Mouse (Mus musculus): Measurements from ENCODE around the gene Srarp. TPM values are rescaled to one million over a fixed set of nuclear protein-coding genes. Genes with fewer than 3 reads are reported as not detected.

Gene Srarp
- 0.39 TPM in 1 of 2 replicates, not detected in the other for polyA plus RNA-seq (2014; fragmentation: Nextera tagmentation; extraction: Ambion mirVana)

GRCm38 (mm10) chr4:141435974-141436373 is at the start of gene Srarp:
TSS of gene Srarp (minus strand) at chr4:141436105.
- no peak within 1 kb of the TSS for H3K9ac ChIP-seq (replicated peaks; ENCODE audit: low read depth, low read length)
- 85% methylated on average over 1 of the region's 1 CpGs for WGBS
- H3K27ac ChIP-seq (ENCODE audit: low read depth, low read length) = no peak within 1 kb of the TSS
- H3K4me3 ChIP-seq (ENCODE audit: low read depth, low read length) = no peak within 1 kb of the TSS
- H3K9me3 ChIP-seq (ENCODE audit: control insufficient read depth, low read length) = no peaks in the 10 kb centered on the region
- no peaks in the 10 kb centered on the region for H3K36me3 ChIP-seq (ENCODE audit: control insufficient read depth, insufficient read depth, low read length)
- no peak within 1 kb of the TSS for H3K4me2 ChIP-seq (ENCODE audit: low read depth, low read length)
- H3K27me3 ChIP-seq (ENCODE audit: control insufficient read depth, insufficient read depth, low read length) = no peaks in the 10 kb centered on the region
- no peak for ATAC-seq (ENCODE audit: low read depth)
- no peaks in the 10 kb centered on the region for H3K4me1 ChIP-seq (ENCODE audit: control insufficient read depth, insufficient read depth, low read length)

DNA sequence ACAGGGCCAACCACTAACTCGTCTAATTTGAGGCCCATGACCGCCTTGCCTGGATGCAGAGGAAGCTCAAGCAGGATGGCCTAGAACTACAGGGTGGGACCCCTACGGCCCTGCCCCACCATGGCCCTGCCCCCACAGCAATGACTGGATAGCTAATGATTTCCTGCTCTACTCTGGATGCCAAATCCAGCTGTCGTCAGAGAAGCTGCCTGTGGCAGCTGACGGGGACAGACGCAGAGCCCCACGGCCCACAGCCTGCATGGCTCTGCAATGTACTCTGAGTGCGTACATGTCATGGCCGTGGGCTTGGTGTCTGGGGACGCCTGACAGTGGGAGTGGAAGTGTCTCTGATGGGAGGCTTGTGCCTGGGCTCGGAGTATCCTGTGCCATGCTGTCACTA is 48.2 kb upstream of the Srarp start:
- Histone ChIP-seq H3K36me3 (ENCODE audit: control insufficient read depth, insufficient read depth, low read length) (peaks cover 71% of the 10 kb centered on the region), H3K4me2 (ENCODE audit: low read depth, low read length) (no peak overlapping the region), H3K27me3 (ENCODE audit: control insufficient read depth, insufficient read depth, low read length) (no peaks in the 10 kb centered on the region), H3K27ac (ENCODE audit: low read depth, low read length) (no peak overlapping the region), H3K9me3 (ENCODE audit: control insufficient read depth, low read length) (no peaks in the 10 kb centered on the region), H3K9ac (replicated peaks; ENCODE audit: low read depth, low read length) (no peak overlapping the region), H3K4me1 (ENCODE audit: control insufficient read depth, insufficient read depth, low read length) (no peaks in the 10 kb centered on the region), H3K4me3 (ENCODE audit: low read depth, low read length) (no peak overlapping the region)
- no peak for ATAC-seq (ENCODE audit: low read depth)
- 88% methylated on average over 11 of the region's 11 CpGs for WGBS

DNA sequence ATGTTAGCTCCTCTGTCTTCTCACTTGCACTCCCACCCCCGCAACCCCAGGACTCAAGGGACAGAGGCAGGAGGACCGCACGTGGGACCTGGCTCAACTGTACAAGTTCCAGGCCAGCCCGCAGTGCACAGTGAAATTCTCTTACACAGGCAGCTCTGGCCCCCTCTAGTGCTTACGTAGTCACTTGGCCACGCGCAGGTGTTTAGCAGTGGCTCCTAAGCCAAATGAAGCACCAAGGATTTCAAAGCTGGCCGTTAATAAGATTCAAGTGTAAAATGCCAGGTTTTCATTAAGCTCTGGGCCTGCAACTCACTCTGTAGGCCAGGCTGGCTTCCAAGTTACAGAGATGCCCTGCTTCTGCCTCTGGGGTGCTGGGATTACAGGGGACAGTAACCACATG is 43.5 kb upstream of the Srarp start:
- Histone ChIP-seq H3K27me3 (ENCODE audit: control insufficient read depth, insufficient read depth, low read length) (no peaks in the 10 kb centered on the region), H3K9ac (replicated peaks; ENCODE audit: low read depth, low read length) (no peak overlapping the region), H3K9me3 (ENCODE audit: control insufficient read depth, low read length) (no peaks in the 10 kb centered on the region), H3K4me2 (ENCODE audit: low read depth, low read length) (no peak overlapping the region), H3K27ac (ENCODE audit: low read depth, low read length) (no peak overlapping the region), H3K4me3 (ENCODE audit: low read depth, low read length) (no peak overlapping the region), H3K36me3 (ENCODE audit: control insufficient read depth, insufficient read depth, low read length) (peaks cover 80% of the 10 kb centered on the region), H3K4me1 (ENCODE audit: control insufficient read depth, insufficient read depth, low read length) (no peaks in the 10 kb centered on the region)
- 95% methylated on average over 8 of the region's 8 CpGs for WGBS
- ATAC-seq (ENCODE audit: low read depth) = no peak

DNA sequence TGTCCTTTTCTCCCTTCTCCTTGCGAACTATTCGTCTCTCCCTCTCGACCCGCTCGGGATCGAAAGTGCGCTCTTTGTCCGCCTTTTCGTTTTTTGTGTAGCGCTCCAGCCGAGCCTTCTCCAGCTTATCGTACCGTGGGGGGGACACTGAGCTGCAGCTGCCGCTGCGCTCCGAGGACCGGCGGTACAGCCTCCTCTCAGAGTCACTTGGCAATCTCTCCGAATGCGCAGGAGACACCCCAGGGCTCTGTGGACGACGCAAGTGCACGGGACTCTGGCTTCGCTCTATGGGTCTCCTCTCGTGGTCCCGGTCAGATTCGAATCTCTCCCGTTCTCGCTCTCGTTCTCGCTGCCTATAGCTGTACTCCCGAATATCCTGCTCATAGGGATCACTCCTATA is 42.9 kb upstream of the Srarp start:
- WGBS = 93% methylated on average over 32 of the region's 32 CpGs
- Histone ChIP-seq H3K36me3 (ENCODE audit: control insufficient read depth, insufficient read depth, low read length) (peaks cover 82% of the 10 kb centered on the region), H3K27ac (ENCODE audit: low read depth, low read length) (no peak overlapping the region), H3K9ac (replicated peaks; ENCODE audit: low read depth, low read length) (no peak overlapping the region), H3K9me3 (ENCODE audit: control insufficient read depth, low read length) (no peaks in the 10 kb centered on the region), H3K27me3 (ENCODE audit: control insufficient read depth, insufficient read depth, low read length) (no peaks in the 10 kb centered on the region), H3K4me3 (ENCODE audit: low read depth, low read length) (no peak overlapping the region), H3K4me2 (ENCODE audit: low read depth, low read length) (no peak overlapping the region), H3K4me1 (ENCODE audit: control insufficient read depth, insufficient read depth, low read length) (no peaks in the 10 kb centered on the region)
- ATAC-seq (ENCODE audit: low read depth) = no peak

GRCm38 (mm10) chr4:141478225-141478624 is 42.3 kb upstream of the Srarp start:
- no peak overlapping the region for H3K4me3 ChIP-seq (ENCODE audit: low read depth, low read length)
- H3K4me2 ChIP-seq (ENCODE audit: low read depth, low read length) = no peak overlapping the region
- no peaks in the 10 kb centered on the region for H3K27me3 ChIP-seq (ENCODE audit: control insufficient read depth, insufficient read depth, low read length)
- WGBS = 87% methylated on average over 23 of the region's 23 CpGs
- no peaks in the 10 kb centered on the region for H3K9me3 ChIP-seq (ENCODE audit: control insufficient read depth, low read length)
- H3K27ac ChIP-seq (ENCODE audit: low read depth, low read length) = peak overlapping the region; percentile 35; the same call in 1 of the 2 replicates
- H3K4me1 ChIP-seq (ENCODE audit: control insufficient read depth, insufficient read depth, low read length) = no peaks in the 10 kb centered on the region
- no peak for ATAC-seq (ENCODE audit: low read depth)
- H3K36me3 ChIP-seq (ENCODE audit: control insufficient read depth, insufficient read depth, low read length) = peaks cover 84% of the 10 kb centered on the region
- no peak overlapping the region for H3K9ac ChIP-seq (replicated peaks; ENCODE audit: low read depth, low read length)

DNA sequence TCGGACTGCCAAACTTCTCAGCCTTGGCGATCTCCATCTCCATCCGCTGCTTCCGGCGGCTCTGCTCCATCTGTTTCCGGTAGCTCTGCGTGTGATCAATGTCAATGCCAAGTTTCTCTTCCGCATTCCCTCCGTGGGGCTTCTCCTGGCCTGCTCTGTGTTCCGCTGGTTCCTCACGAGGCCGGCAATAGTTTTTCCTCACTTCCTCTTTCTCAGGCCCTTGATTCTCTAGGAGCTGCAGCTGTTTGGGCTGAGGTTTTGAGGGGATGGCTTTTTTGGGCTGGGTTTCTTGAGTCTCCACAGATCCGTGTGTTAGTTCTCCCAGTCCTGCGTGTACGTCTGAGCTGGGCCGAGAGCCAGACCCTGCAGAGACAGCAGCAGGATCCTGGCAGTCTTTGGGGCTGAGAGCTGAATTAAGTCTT is 41.8 kb upstream of the Srarp start:
- Histone ChIP-seq H3K9ac (replicated peaks; ENCODE audit: low read depth, low read length) (no peak overlapping the region), H3K27ac (ENCODE audit: low read depth, low read length) (0 out of 2 replicates have a peak overlapping the region, but pooled peaks have one; percentile 35), H3K4me2 (ENCODE audit: low read depth, low read length) (no peak overlapping the region), H3K9me3 (ENCODE audit: control insufficient read depth, low read length) (no peaks in the 10 kb centered on the region), H3K4me1 (ENCODE audit: control insufficient read depth, insufficient read depth, low read length) (no peaks in the 10 kb centered on the region), H3K36me3 (ENCODE audit: control insufficient read depth, insufficient read depth, low read length) (peaks cover 84% of the 10 kb centered on the region), H3K27me3 (ENCODE audit: control insufficient read depth, insufficient read depth, low read length) (no peaks in the 10 kb centered on the region), H3K4me3 (ENCODE audit: low read depth, low read length) (no peak overlapping the region)
- WGBS = 84% methylated on average over 16 of the region's 16 CpGs
- no peak for ATAC-seq (ENCODE audit: low read depth)

DNA sequence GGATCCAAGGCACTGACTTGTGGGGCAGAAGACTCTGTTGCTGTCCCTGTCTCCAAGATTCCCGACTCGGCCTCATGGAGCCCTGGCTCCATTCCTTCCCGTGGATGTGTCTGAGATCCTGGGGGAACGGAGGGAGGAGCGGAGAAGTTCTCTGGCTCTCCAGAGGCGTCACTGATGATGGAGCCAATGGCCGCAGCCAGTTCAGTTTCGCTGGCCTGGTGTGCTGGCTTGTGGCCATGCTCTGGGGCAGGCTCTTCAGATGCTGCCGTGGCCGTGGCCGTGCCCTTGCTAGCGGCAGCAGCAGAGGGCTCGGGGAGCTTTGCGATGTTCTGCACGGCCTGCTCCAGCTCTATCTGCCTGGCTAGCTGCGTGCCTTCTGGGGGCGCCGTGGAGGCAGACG is 38.5 kb upstream of the Srarp start:
- no peaks in the 10 kb centered on the region for H3K27me3 ChIP-seq (ENCODE audit: control insufficient read depth, insufficient read depth, low read length)
- H3K4me1 ChIP-seq (ENCODE audit: control insufficient read depth, insufficient read depth, low read length) = no peaks in the 10 kb centered on the region
- H3K9ac ChIP-seq (replicated peaks; ENCODE audit: low read depth, low read length) = no peak overlapping the region
- no peak overlapping the region for H3K4me3 ChIP-seq (ENCODE audit: low read depth, low read length)
- 88% methylated on average over 19 of the region's 19 CpGs for whole genome bisulfite sequencing
- H3K36me3 ChIP-seq (ENCODE audit: control insufficient read depth, insufficient read depth, low read length) = peaks cover 91% of the 10 kb centered on the region
- no peak for ATAC-seq (ENCODE audit: low read depth)
- H3K4me2 ChIP-seq (ENCODE audit: low read depth, low read length) = no peak overlapping the region
- H3K27ac ChIP-seq (ENCODE audit: low read depth, low read length) = 0 out of 2 replicates have a peak overlapping the region, but pooled peaks have one; percentile 35
- no peaks in the 10 kb centered on the region for H3K9me3 ChIP-seq (ENCODE audit: control insufficient read depth, low read length)

- Histone ChIP-seq H3K36me3 (ENCODE audit: control insufficient read depth, insufficient read depth, low read length) (peaks cover 90% of the 10 kb centered on the region), H3K4me1 (ENCODE audit: control insufficient read depth, insufficient read depth, low read length) (no peaks in the 10 kb centered on the region), H3K27ac (ENCODE audit: low read depth, low read length) (no peak overlapping the region), H3K9me3 (ENCODE audit: control insufficient read depth, low read length) (no peaks in the 10 kb centered on the region), H3K4me3 (ENCODE audit: low read depth, low read length) (no peak overlapping the region), H3K27me3 (ENCODE audit: control insufficient read depth, insufficient read depth, low read length) (no peaks in the 10 kb centered on the region), H3K4me2 (ENCODE audit: low read depth, low read length) (no peak overlapping the region), H3K9ac (replicated peaks; ENCODE audit: low read depth, low read length) (no peak overlapping the region)
- ATAC-seq (ENCODE audit: low read depth) = no peak
- WGBS = 70% methylated on average over 32 of the region's 32 CpGs
Measured at GRCm38 (mm10) chr4:141472641-141473321, 36.9 kb upstream of the Srarp start.

DNA sequence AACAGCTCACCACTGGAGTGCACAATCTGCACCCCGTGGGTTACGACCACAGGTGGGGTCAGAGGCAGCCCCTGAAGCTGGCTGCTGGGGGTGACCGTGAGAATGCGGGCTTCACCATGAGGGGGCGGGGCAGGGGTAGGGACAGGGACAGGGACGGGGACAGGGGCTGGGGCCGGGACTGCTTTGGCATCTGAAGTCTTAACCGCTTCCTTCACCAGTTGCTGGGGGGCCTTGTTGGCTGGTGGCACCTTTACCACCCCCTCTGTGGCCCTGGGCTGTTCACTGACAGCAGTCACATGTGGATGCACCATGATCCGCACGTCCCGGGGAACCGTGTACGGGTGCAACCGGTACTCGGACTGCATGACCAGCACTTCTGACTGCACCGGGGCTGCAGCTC is 35.6 kb upstream of the Srarp start:
- H3K9me3 ChIP-seq (ENCODE audit: control insufficient read depth, low read length) = no peaks in the 10 kb centered on the region
- H3K4me1 ChIP-seq (ENCODE audit: control insufficient read depth, insufficient read depth, low read length) = no peaks in the 10 kb centered on the region
- H3K4me2 ChIP-seq (ENCODE audit: low read depth, low read length) = no peak overlapping the region
- no peaks in the 10 kb centered on the region for H3K27me3 ChIP-seq (ENCODE audit: control insufficient read depth, insufficient read depth, low read length)
- H3K4me3 ChIP-seq (ENCODE audit: low read depth, low read length) = no peak overlapping the region
- H3K36me3 ChIP-seq (ENCODE audit: control insufficient read depth, insufficient read depth, low read length) = peaks cover 92% of the 10 kb centered on the region
- ATAC-seq (ENCODE audit: low read depth) = no peak
- H3K9ac ChIP-seq (replicated peaks; ENCODE audit: low read depth, low read length) = no peak overlapping the region
- H3K27ac ChIP-seq (ENCODE audit: low read depth, low read length) = no peak overlapping the region
- over 99% methylated on average over 16 of the region's 16 CpGs for WGBS
